Mouse (Mus musculus) neural tube, embryonic 10.5 days (tissue): ENCODE measurements around the gene Nepn.
A peak's percentile ranks its signal among the peaks of the same experiment; 100 is the strongest.
"Not testable (repeated sequence)": the region's sequence is repeated elsewhere in the genome, so short reads cannot be mapped to it uniquely, and the experiment has no call there.

Experiments
- DNase-seq: peaks from one replicate; pipeline ENCODE4 v3.0.0-alpha.2; 2017; ENCODE audit warnings: low spot score; ENCODE audit errors: extremely low spot score

The Nepn gene

DNA sequence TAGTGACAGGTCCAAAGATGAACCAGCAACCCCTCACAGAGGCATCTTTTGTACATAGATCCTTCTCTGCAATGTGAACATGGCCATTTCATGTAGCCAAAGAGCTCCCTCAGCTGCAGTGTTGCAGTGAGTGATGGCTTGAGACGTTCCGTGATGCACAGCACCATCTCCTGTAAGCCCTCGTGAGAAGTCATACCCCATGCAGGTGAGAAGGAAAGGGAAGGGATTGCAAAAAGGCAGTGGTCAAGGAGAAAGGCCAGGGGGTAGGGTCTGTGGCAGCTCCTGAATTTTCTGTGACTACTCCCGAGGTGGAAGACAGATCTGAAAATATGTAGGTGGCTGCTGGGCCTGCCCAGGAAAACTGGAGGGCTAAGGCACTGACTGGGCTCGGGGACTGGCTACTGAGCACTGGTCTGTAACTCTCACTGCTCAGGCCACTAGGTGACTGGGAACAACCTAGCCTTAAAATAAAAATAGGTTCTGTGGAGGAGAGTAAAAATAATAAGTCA lies at the start of gene Nepn:
TSS of gene Nepn (plus strand) at position 51 of the 509 bp plus-strand sequence.
- no peak for DNase-seq

GRCm38 (mm10) chr10:52343324-52343723 lies 45.4 kb upstream of the Nepn start:
- not testable (repeated sequence) for DNase-seq

DNA sequence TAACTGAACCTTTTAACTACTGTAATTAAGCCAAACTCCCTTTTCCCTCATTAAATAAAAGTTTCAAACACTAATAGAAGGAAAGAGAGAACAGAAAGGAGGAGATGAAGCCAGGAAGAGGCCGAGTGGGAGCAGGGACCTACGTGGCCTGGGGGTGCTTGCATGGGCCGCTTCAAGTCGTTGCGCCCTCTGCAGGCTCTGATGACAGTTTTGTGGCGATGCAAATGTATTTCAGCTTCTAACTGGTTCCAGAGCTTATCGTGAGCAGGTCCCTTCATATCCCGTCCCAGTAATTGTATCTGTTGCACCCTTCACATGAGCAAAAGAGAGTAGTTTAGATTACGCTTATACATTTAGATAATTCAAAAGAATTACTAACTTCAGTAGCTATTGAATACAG lies 35.6 kb upstream of the Nepn start:
- DNase-seq, result no peak

DNA sequence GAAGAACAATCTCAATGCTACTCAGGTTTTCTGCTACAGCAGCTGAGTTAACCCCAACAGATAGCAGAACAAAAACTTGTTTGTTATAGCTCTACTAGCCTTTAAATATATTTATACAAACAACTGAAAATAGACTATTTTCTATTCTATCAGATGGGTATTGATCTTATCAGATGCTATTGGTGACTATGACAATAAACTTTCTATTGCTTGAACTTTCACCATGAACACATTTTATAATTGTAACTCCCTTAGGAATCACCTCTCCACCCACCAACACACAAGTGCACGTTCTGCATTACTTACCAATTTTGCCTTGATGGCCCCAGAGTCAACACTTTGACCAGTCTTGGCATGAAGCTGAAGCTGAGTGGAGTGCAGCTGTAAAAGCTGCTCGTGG lies 30.3 kb upstream of the Nepn start, which contains the start of gene Gm26741:
TSS of gene Gm26741 (plus strand) at position 301 of the 400 bp plus-strand sequence.
- no peak for DNase-seq

- DNase-seq, result no peak
Measured at GRCm38 (mm10) chr10:52360241-52360735, 28.5 kb upstream of the Nepn start.

DNA sequence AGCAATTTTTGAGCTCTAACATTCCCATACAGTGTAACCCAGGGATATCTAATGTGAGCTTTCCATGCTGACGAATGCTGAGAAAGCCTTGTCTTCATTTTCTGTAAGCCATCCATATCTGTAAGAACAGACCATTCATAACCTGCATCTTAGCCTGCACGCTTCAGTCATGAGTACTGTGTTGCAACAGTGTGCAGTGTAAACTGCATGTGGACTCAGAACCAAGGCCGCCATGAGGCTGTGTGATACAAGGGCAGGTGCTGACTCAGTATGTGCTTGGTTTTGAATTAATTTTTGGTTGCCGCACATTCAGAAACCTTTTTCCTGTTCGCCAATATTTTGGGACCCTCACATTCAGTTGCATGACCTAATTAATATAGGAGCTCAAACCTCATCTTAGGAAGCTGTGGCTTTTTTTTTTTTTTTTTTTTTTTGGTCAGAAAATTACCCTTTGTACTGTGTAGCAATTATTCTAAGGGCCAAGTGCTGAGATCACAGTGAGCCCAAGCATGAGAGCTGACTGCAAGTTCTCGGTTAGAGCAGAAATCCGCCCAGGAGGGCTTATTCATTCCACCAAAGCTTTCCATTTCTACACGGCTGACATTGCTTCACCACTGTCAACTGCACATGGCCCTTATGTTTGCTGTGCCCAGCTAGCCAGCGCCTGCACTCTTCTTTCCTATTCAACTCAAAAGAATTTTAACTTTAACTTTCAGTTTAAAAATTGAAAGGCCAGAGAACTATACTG lies 27.7 kb upstream of the Nepn start:
- DNase-seq, result no peak

- DNase-seq, result no peak
Measured at GRCm38 (mm10) chr10:52368376-52368775, 20.4 kb upstream of the Nepn start.

GRCm38 (mm10) chr10:52373834-52374233 lies 14.9 kb upstream of the Nepn start:
- DNase-seq, result no peak

- DNase-seq, result no peak
Measured at GRCm38 (mm10) chr10:52374651-52375050, 14.1 kb upstream of the Nepn start.

DNA sequence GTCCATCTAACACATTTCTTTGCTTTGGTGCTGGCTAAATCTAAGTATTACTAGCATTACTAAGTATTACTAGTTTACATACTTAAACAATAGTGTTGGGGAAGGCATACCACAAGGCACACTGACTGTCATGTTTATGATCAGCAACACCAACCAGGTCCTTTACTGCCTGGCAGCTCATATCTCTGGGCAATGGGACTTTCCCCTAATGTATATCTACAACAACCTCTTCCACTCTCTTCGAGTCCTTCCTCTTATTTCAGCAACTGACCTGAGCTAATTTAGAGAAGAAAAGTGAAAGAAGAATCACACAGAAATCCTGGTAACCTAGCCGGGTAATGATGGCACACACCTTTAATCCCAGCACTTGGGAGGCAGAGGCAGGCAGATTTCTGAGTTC lies 12.3 kb upstream of the Nepn start:
- no peak for DNase-seq

DNA sequence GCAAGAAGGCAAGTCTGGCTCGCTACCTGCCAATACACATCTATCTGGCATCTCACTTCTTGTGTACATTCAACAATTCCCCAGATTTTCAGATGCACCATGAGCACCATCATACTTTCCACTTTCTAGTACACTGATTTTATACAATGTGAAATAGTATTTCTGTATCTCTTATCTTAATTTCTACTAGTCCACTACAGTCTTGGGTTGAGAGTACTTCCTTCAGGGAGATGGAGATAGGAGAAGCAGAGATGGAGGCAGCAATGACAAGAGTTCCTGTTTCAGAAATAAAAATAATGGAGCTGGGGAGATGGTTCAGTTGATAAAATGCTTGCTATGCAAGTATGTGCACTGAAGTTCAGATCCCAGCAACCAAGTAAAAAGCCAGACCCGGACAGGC lies 11.0 kb upstream of the Nepn start:
- no peak for DNase-seq

- no peak for DNase-seq
Measured at GRCm38 (mm10) chr10:52381321-52381801, 7.4 kb upstream of the Nepn start.

- DNase-seq, result peak; percentile 94
Measured at GRCm38 (mm10) chr10:52381845-52382591, 6.8 kb upstream of the Nepn start, which contains the start of gene Gopc. Gopc (minus strand) TSS chr10:52382124.

DNA sequence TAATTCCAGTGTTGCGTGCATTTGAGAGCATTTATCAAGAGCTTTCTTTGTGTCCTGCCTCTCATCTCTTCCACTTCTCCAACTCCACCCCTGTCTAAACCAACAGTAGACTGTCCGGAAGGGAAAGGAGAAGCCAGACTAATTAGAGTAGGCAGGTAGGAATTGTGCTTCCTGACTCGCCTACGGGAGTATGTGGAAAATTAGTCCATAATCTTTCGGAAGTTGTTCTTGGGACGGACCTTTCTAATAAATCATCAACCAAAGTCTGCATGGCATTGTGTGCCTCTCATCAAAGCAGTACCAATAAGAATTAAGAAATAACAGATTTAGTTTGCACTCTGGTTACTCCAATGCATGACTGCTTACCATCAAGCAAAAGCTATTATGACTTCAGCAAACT lies 5.8 kb upstream of the Nepn start:
- no peak for DNase-seq

DNA sequence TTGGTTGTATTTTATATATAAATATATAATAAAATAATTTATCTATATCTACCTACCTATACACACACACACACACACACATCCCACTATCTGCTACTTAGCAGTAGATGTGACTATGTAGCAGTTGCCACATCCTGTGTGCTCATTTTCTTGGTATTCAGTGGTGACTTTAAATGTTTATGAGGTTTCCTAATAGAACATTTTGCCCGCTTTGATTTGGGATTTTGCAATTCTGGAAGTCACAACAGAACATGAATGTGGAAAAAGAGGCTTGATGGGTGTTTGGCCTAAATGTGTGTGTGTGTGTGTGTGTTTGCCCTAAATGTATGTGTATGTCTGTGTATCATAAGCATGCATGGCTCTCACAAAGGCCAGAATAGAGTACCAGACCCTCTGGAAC lies 5.2 kb upstream of the Nepn start:
- DNase-seq, result no peak

DNA sequence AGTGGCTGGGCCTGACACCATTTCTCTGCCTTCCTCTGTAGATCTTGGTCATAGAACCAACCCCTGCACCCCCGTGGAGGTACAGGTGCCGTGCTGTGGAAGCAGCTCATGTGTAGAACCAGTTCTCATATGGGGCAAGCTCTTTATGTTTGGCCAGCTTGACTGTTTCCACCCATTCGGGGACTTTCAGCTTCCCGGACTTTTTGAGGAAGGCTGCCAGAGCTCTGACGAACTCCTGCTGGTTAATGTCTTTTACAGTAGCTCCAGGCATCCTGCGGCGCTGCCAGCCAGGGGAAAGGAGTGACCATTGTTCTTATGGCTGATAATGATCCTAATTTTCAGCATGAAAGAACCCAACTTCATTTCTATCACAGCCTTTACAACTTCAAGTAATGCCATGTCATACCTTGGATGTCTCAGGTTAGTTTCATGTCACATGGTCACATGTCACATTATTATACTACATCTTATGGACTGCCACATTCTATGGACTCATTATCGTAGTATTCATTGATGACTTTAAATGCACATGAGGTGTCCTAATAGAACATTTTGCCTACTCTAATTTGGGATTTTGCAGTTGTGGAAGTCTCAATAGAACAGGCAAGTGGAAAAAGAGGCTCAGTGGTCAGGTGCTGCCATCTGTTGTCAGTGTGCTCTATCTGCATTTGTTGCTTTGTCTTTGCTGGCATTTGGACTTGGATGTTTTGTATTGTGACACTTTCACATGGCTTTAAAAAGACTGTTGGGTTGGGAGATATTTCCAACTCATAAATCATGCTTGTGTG lies 3.8 kb upstream of the Nepn start:
- DNase-seq, result no peak

DNA sequence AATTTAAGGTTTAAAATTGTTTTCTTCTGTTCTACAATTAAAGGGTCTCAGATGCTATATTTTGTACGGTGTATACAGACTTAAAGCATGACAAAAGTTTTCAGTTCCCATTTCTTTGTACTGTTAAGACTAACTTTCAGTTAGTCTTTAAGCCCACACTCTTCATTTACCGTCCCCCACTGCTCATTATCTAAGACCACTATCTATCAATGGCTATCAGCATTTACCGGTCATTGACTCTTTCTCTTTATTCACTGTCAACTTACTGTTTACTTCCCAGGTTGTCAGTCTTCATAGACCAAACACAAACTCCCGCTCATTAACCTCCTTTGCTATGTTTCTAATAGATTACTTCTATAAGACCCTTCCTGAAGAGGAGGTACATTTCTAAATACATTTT lies 1.6 kb upstream of the Nepn start:
- no peak for DNase-seq

DNA sequence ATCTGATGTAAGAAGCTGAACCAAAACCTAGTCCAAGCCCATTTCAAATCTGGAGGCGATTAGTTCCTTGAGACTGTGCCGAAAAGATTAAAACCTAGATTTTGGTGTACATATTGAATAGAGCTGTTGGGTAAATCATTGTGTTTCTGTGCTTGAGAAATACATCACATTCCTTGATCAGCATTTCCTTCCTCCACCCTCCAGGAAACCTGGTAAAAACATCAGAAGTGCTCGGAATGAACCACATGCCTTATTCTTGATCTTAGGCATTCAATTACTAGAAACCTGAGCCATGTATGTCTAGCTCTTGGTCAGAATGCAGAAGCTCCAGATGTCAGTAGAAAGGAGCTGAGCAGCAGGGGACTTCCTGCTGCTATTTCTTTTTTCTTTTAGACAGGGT lies 666 bp downstream of the Nepn start:
- no peak for DNase-seq

DNA sequence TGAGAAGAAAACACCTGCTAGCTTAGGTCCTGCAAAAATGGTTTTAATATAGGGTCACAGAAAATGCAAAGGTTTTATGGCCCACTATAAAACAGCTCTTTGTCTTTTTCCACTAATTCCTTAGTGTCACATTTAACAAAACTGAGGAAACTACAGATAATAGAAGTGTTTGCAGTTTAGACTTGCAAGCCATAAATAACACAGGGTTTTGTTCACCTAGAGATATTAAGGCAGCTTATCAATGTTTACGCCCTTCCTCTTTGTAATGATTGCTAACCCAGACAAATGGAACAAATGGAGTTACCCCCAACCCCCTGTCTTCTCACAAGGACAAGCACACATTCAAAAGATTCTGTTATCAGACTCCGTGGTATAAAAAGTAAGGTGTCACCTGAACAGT lies 2.4 kb downstream of the Nepn start:
- DNase-seq, result no peak

DNA sequence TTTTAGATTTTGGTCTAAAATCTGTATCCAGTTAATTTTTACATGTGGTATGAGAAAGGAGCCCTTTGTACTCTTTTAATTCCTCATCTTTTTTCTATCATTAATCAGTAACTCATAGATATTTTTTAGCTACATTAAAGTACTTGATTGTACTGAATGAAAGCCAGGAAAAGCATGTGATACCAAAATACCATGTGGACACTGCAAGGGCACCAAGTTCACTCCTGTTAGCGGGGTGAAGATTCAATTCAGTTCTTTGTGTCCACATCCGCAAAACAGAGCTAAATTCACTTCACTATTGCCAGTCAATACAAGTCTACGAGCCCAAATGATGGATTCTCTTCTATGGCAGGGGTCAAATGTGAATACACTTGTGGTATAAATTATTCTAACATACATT lies 7.9 kb downstream of the Nepn start:
- DNase-seq, result no peak

GRCm38 (mm10) chr10:52398715-52399114 lies 9.9 kb downstream of the Nepn start:
- DNase-seq, result no peak
